Mouse (Mus musculus) lung, embryonic 16.5 days (tissue): Measurements from ENCODE around the gene Zbed5. TPM values are rescaled to one million over a fixed set of nuclear protein-coding genes. Genes with fewer than 3 reads are reported as not detected.

Experiments used
- ATAC-seq: fragments of 200-750 bp; cut with Nextera tagmentation; 2 replicates; pipeline ENCODE4 v1.8.0; 2017; ENCODE audit warnings: low read depth, mild to moderate bottlenecking, moderate library complexity
- H3K27ac ChIP-seq: fragments of 300-500 bp; sonication (generic); 2 replicates; pipeline ENCODE4 v1.5.1; 2014; ENCODE audit warnings: mild to moderate bottlenecking, control low read depth, low read length
- H3K27me3 ChIP-seq: fragments of 300-500 bp; sonication (generic); 2 replicates; pipeline ENCODE4 v1.6.1; 2014; ENCODE audit warnings: low read depth, low read length, mixed read lengths; ENCODE audit not compliant: control insufficient read depth, insufficient read depth
- H3K36me3 ChIP-seq: fragments of 300-500 bp; sonication (generic); 2 replicates; pipeline ENCODE4 v1.6.1; 2014; ENCODE audit warnings: low read length; ENCODE audit not compliant: control insufficient read depth, insufficient read depth
- H3K4me1 ChIP-seq: fragments of 300-500 bp; sonication (generic); replicated peaks from 2 replicates; pipeline ENCODE4 v1.6.1; 2014; ENCODE audit warnings: low read length, mixed read lengths; ENCODE audit not compliant: control insufficient read depth, insufficient read depth
- H3K4me2 ChIP-seq: fragments of 300-500 bp; sonication (generic); 2 replicates; pipeline ENCODE4 v1.6.1; 2014; ENCODE audit warnings: low read depth, low read length, control low read depth
- H3K4me3 ChIP-seq: fragments of 300-500 bp; sonication (generic); 2 replicates; pipeline ENCODE4 v1.5.1; 2014; ENCODE audit warnings: mild to moderate bottlenecking, low read length, control low read depth
- H3K9ac ChIP-seq: fragments of 300-500 bp; sonication (generic); 2 replicates; pipeline ENCODE4 v1.6.1; 2014; ENCODE audit warnings: low read length, control low read depth
- H3K9me3 ChIP-seq: fragments of 300-500 bp; sonication (generic); 2 replicates; pipeline ENCODE4 v1.6.1; 2016; ENCODE audit warnings: low read length; ENCODE audit not compliant: control insufficient read depth
- WGBS: fragments of 180-500 bp; shearing (Covaris S2); extraction: QIAGEN DNeasy Blood & Tissue Kit; methylation state at CpG from one replicate; pipeline ENCODE4 v1.1.7; 2014; 5-methylcytosine and 5-hydroxymethylcytosine counted together
- polyA plus RNA-seq: library from polyadenylated mRNA; unstranded; fragments of >200 nt; fragmentation: Nextera tagmentation; extraction: Ambion mirVana; gene quantifications from 2 replicates; pipeline ENCODE4 v1.2.1, GENCODE M21; 2015

Gene Zbed5
- 4.3 and 4.4 TPM in 2 replicates for polyA plus RNA-seq

DNA sequence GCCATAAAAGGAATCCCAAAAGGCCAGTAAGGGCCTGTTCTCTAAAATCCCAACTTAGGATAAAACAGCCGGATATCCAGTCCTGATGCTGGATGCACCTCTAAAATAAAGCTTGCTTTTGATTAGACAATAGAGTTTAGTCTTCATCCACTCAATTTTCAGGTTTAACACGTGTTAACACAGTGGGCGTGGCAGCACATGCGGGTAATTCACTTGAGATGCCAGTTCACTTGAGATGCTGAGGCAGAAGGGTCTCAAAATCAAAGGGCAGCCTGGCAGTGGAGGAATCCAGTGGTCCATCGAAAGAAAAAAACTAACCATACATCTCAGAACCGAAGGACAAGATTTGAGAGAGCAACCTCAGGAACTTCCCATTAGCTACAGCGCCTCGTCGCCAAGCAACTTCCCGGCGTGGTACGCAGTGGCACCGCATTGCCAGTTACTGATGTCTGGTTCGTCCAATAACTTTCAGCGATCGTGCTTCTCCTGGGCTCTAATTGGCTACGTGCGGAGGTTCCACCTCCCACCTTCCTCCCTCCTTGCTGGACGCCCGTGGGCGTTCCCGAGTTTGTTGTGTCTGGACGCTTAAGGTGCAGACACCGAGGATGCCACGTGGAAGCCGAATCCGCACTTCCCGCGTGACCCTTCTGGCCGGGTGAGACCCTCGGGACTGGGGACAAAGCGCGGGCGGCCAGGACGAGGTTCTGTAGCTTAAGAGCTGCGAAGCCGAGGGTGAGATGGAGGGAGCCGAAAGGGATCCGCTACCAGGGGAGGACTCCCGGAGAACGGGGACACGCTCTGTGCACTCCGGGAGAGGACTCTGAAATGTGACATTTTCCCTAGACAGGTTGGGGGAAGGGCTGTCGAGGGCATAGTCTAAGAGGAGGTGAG is at the start of gene Zbed5:
Gene Zbed5, plus strand, starts transcription at position 526 of the 891 bp plus-strand sequence.
- Histone ChIP-seq H3K4me3 (peak within 1 kb of the TSS; percentile 87), H3K9me3 (no peaks in the 10 kb centered on the region), H3K4me2 (peak within 1 kb of the TSS; percentile 93), H3K27me3 (no peaks in the 10 kb centered on the region), H3K36me3 (no peaks in the 10 kb centered on the region), H3K27ac (no peak within 1 kb of the TSS), H3K4me1 (peaks cover 10% of the 10 kb centered on the region), H3K9ac (peak within 1 kb of the TSS; percentile 78)
- WGBS: 2% methylated on average over 44 of the region's 44 CpGs
- ATAC-seq: peak; percentile 100

DNA sequence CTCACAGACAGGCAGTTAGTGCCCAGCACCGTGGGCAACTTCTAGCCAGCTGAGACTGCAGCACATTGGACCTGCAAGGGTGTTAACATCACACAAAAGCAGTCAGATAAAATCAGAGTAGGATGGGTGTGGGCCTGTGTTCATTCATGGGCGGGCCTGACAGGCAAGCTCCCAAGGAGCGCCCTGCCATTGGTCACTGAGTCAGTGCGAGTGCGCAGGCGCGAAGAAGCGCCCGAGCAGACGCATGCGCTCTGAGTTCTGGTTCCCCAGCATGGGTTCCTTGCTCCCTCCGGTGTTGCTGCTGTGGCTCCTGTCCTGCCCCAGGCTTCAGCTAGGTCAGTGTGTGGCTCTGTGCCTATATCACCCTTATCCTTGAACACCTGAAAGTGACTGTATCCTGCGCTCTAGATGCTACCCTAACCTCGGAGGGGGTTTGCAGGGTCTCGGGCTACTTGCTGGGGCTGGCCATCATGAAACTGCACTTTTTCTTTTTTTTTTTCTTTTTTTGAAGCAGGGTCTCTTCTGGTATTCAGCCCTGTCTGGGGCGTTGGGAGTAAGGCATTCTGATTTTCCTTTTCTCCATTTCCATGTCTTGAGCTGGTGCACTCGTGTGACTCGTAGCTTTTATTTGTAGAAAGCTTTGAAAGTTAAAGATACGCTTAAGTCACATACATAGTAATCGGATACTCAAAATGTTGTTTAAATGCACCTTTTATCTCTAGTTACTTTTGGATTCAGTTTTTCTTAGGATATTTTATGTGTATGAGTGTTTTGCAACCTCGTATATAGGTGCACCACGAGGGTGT is 48.6 kb upstream of the Zbed5 start, which contains the start of gene Sumf2:
Gene Sumf2, plus strand, starts transcription at position 235 of the 806 bp plus-strand sequence.
- Histone ChIP-seq H3K27ac (peak within 1 kb of the TSS; percentile 58; the same call in 1 of the 2 replicates), H3K9ac (peak within 1 kb of the TSS; percentile 85), H3K27me3 (no peaks in the 10 kb centered on the region), H3K36me3 (peaks cover 11% of the 10 kb centered on the region), H3K4me3 (peak within 1 kb of the TSS; percentile 78), H3K9me3 (no peaks in the 10 kb centered on the region), H3K4me2 (peak within 1 kb of the TSS; percentile 61), H3K4me1 (0 out of 2 replicates have a peak, but pooled peaks cover 3% of the 10 kb centered on the region)
- ATAC-seq: peak; percentile 100
- 7% methylated on average over 22 of the region's 22 CpGs for WGBS

- WGBS: 39% methylated on average over 8 of the region's 8 CpGs
- peaks cover 11% of the 10 kb centered on the region for H3K36me3 ChIP-seq
- no peak for ATAC-seq
Measured at GRCm38 (mm10) chr5:129847558-129847820, 48.0 kb upstream of the Zbed5 start.

DNA sequence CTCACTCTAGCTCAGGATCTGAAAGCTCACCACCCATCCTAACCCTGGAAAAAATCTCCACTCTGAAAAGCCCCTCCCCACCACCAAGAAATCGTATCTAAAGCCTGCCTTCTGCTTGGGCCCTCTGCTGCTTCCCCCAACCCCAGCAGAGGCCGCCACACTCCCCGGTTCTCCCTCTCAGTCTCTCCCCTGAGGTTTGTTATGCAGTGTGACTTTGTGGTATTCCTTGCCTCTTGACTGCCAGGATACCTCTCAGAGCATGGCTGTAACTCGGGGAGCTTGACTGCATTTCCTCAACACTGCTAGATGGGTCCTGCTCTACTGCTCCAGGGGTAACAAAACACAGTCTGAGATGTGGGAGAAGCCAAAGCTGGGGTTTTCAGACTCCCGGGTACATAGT is 40.4 kb upstream of the Zbed5 start:
- H3K4me2 ChIP-seq: no peak overlapping the region
- H3K9ac ChIP-seq: no peak overlapping the region
- H3K27me3 ChIP-seq: no peaks in the 10 kb centered on the region
- no peaks in the 10 kb centered on the region for H3K9me3 ChIP-seq
- no peak for ATAC-seq
- peaks cover 22% of the 10 kb centered on the region for H3K36me3 ChIP-seq
- H3K27ac ChIP-seq: no peak overlapping the region
- no peaks in the 10 kb centered on the region for H3K4me1 ChIP-seq
- WGBS: 46% methylated on average over 5 of the region's 5 CpGs
- H3K4me3 ChIP-seq: no peak overlapping the region

More at GRCm38 (mm10) chr5:129847558-129847820, 48.0 kb upstream of the Zbed5 start:
- peak overlapping the region; percentile 78 for H3K4me3 ChIP-seq
- no peaks in the 10 kb centered on the region for H3K27me3 ChIP-seq
- H3K9me3 ChIP-seq: no peaks in the 10 kb centered on the region
- 0 out of 2 replicates have a peak, but pooled peaks cover 3% of the 10 kb centered on the region for H3K4me1 ChIP-seq
- H3K4me2 ChIP-seq: peak overlapping the region; percentile 61
- no peak overlapping the region for H3K27ac ChIP-seq
- H3K9ac ChIP-seq: peak overlapping the region; percentile 85

- 84% methylated on average over 5 of the region's 5 CpGs for WGBS
- Histone ChIP-seq H3K4me1 (no peaks in the 10 kb centered on the region), H3K4me2 (no peak overlapping the region), H3K9ac (no peak overlapping the region), H3K36me3 (peaks cover 23% of the 10 kb centered on the region), H3K27me3 (no peaks in the 10 kb centered on the region), H3K4me3 (no peak overlapping the region), H3K27ac (no peak overlapping the region), H3K9me3 (no peaks in the 10 kb centered on the region)
- ATAC-seq: no peak
Measured at GRCm38 (mm10) chr5:129856414-129856813, 39.1 kb upstream of the Zbed5 start.

- no peaks in the 10 kb centered on the region for H3K9me3 ChIP-seq
- no peak overlapping the region for H3K4me3 ChIP-seq
- WGBS: 92% methylated on average over 6 of the region's 6 CpGs
- no peak overlapping the region for H3K9ac ChIP-seq
- H3K4me1 ChIP-seq: no peaks in the 10 kb centered on the region
- no peak overlapping the region for H3K4me2 ChIP-seq
- peaks cover 17% of the 10 kb centered on the region for H3K36me3 ChIP-seq
- no peak for ATAC-seq
- H3K27me3 ChIP-seq: no peaks in the 10 kb centered on the region
- no peak overlapping the region for H3K27ac ChIP-seq
Measured at GRCm38 (mm10) chr5:129862325-129862724, 33.2 kb upstream of the Zbed5 start.

- H3K9ac ChIP-seq: no peak overlapping the region; the same call in 1 of the 2 replicates
- H3K27me3 ChIP-seq: no peaks in the 10 kb centered on the region
- 0 out of 2 replicates have a peak overlapping the region, but pooled peaks have one; percentile 25 for H3K4me2 ChIP-seq
- no peak for ATAC-seq
- peaks cover 10% of the 10 kb centered on the region for H3K36me3 ChIP-seq
- H3K4me1 ChIP-seq: no peaks in the 10 kb centered on the region
- H3K27ac ChIP-seq: no peak overlapping the region
- 8% methylated on average over 18 of the region's 18 CpGs for WGBS
- H3K9me3 ChIP-seq: no peaks in the 10 kb centered on the region
- no peak overlapping the region for H3K4me3 ChIP-seq
Measured at GRCm38 (mm10) chr5:129864467-129864866, 31.1 kb upstream of the Zbed5 start.

DNA sequence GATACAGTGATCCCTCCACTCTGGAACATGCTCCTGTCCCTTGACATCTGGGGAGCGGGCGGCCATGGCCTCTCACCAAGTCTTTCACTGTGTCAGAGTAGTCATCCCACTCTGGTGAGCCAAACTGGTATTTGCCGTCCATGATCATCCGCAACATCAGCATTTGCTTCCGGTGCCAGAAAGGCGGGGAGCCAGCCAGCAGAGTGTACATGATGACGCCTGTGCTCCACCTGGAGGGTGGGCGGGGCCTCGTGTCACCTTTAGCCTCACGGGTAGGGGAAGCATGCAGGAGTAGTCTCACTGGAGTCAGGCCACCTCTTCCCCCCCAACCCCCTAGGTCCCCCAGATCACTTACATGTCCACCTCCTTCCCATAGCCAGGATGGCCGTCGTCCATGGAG is 29.7 kb upstream of the Zbed5 start:
- Histone ChIP-seq H3K4me3 (no peak overlapping the region), H3K4me1 (no peaks in the 10 kb centered on the region), H3K9ac (no peak overlapping the region), H3K27ac (no peak overlapping the region), H3K36me3 (peaks cover 2% of the 10 kb centered on the region; the same call in 1 of the 2 replicates), H3K27me3 (no peaks in the 10 kb centered on the region), H3K9me3 (no peaks in the 10 kb centered on the region), H3K4me2 (no peak overlapping the region)
- 70% methylated on average over 12 of the region's 12 CpGs for WGBS
- no peak for ATAC-seq
